Comparison of ENCODE assay signal across 1 mouse cellular context in the genomic region with DNA sequence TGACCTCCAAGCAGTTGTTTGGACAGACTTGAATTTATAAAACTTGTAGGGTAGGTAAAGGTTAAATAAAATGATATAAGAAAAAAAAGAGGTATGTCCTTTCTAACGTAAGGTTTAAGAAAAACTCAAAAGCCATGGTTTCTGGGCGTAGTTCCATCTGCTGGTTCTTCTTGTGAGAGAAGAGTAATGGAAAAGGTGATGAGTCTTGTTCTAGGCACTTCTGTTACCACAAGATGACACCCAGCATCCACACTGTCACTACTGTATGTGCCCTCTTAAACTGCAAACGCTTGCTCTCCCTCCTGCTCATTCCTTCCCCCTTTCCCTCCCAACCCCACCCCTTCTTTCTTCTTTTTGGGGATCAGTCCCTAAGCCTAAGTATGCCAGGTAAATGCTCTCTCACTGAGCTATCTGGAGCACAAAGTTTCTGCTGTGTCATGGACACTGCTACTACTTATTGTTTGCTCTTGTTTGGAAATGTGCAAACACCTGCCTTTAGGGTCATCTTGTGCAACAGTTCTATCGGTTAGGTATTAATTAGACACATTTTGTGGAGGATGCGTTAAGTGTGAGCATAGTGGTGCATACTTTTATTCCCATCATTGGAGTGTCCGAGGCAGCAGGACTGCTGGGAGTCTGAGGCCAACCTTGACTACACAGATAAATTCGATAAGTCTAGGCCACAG.
TF ChIP-seq lines count a peak whose summit lies in the region.

No protein-coding gene starts in this region.

TF ChIP-seq in CH12.LX, 34 proteins besides CTCF, POLR2A, EP300 and RAD21:
- TF ChIP-seq SMC3 (IDR thresholded peaks at IDR 0.05; ENCODE audit: low read depth, low read length) (no peak), ETS1 (conservative IDR thresholded peaks at IDR 0.05; ENCODE audit: low read depth, low read length) (0 out of 2 replicates have a peak, but pooled peaks have one; percentile 31), JUN (IDR thresholded peaks at IDR 0.05; ENCODE audit: insufficient read depth, low read depth, low read length) (peak; percentile 78), IRF4 (IDR thresholded peaks at IDR 0.05; ENCODE audit: low read depth, low read length) (0 out of 2 replicates have a peak, but pooled peaks have one; percentile 16), JUND (conservative IDR thresholded peaks at IDR 0.05; ENCODE audit: low read depth, low read length) (peak; percentile 86)
